Mouse (Mus musculus): ENCODE data around the gene Rbm19.

DNA sequence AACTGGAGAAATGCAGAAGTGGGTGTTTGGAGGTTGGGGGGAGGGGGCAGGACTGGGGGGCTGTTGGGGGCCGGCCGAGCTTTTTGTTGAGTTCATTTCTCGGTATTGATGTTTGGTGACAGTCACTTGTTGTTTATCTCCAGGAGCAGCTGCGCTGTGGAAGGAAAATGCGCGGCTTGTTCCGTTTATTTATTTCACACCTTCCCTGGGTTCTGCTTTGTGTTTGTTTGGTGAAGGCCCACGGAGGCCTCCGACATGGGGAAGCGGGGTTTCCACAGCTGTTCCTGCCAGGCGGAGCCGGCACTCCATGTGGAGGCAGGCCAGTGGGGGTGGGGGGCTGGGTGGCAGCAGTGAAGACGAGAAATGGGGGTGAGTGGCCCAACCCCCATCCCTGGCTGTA, 78.7 kb downstream of the Rbm19 start:
- no peak for TF ChIP-seq CTCF (IDR thresholded peaks at IDR 0.05; ENCODE audit: control insufficient read depth, insufficient read depth, insufficient read length)
- TF ChIP-seq MAX (IDR thresholded peaks at IDR 0.05): no peak
- no peak for TF ChIP-seq CEBPB (IDR thresholded peaks at IDR 0.05; ENCODE audit: low read depth)
- no peak for TF ChIP-seq MYOG (IDR thresholded peaks at IDR 0.05; ENCODE audit: control insufficient read depth, extremely low read depth, insufficient read length)
- TF ChIP-seq FOSL1 (IDR thresholded peaks at IDR 0.05; ENCODE audit: insufficient read depth, low read length, poor library complexity, severe bottlenecking): no peak
